Mouse (Mus musculus) layer of hippocampus, adult 9-10 months (tissue): Measurements from ENCODE around the gene Klf4.
A peak's percentile ranks its signal among the peaks of the same experiment; 100 is the strongest.

ENCODE experiments used
- DNase-seq: peaks from one replicate; pipeline ENCODE4 v3.0.0; 2022; ENCODE audit warnings: low spot score

Gene Klf4

DNA sequence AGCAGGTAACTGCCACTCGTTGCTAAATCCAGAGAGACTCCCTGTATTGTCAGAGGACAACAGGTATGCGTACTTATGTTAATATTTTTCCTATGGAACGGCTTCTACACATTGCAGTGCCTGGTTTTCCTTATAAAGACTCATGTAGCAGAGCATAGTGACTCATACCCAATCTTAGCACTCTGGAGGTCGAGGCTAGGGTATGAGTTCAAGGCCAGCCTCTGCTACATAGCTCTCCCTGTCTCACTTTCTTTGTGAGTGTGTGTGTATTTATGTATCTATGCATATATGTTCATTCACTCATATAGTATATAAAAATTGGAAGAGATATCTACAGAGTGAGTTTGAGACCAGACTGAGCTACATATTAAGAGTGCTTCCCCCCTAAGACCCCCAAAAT lies 8.3 kb downstream of the Klf4 start:
- DNase-seq, result no peak

- no peak for DNase-seq
Measured at GRCm38 (mm10) chr4:55517438-55517837, 14.8 kb downstream of the Klf4 start.

DNA sequence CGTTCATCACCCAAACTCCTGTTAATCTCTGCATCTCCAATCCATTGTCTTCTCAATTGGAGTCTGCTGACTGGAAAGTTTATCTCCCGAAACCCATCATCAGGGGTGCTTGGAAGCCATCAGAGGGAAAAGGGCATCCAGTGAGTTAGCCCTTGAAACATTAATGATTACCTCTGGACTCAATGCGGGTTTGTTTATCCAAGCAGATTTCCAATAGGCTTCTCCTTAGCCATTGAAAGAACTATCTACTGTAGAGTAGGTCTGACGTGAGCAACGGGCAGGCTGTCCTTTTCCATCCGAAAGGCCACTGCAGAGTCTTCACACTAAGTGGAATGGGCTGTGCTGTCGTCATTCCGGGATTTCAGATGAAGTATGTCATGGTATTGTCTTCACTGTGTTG lies 16.2 kb downstream of the Klf4 start:
- no peak for DNase-seq

DNA sequence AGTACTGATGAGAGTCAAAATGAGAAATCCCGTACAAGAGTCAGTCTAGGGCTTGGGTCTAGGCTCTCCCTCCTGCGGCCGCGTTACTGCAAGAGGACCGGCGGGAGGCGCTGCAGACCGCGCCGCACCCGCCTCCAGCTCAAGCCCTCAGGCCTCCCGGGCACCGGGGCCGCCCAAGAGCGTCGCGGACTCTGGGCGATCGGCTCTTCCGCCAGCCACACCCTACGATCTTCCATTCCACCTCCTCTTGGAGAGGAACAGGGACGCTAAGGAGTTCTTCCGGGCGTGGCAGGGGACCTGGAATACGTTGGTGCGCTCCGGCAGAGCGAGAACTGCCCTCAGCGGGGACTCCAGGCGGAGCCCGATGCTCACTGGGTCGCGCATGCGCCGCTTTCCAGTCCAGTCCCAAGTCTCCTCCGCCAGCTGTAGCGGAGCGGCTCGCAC lies 17.5 kb downstream of the Klf4 start:
- DNase-seq, result no peak

DNA sequence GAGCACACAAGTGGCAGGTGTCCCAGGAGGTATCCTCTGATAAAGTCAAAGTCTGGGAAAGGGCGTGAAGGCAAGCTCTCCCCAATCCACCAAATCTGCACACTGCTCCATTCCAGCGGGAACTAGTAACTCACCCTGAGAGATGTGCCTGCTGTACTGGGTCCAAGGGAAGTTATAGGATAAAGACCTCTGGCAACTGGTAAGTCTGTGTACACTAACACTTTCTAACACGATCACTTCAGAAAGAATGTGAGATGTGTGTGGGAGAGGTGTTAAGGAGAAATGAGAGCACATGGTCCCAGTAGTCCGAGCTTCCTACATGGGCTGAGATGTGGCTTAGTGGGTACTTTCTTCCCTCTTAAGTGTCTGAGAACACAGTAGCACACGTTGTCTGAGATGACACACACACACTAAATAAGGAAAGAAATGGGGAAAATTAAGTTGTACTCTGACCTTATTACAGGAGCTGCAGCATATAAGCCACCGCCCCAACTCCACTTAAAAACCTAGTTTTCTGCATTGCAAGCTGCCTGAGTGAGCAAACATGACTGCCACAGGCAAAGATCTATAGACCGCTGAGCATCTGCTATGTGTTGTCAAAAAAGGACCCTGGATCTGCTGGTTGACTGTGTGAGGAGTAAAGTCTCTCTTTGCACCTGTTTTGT lies 18.5 kb downstream of the Klf4 start:
- DNase-seq, result no peak

DNA sequence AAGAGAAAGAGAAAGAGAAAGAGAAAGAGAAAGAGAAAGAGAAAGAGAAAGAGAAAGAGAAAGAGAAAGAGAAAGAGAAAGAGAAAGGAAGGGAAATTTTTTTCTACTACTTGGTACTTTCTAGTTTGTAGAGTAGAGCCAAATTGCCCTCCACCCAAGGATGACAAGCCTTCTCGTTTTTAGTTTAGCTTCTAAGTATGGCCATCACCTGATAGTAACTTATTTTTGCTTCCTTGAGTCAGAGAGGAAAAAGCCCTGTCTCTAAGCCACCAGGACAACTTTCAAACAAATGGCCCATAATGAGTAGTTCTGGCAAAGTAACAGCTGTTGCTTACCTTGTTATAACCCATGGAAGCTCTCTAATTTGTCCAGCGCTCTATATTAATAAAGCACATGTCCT lies 20.9 kb downstream of the Klf4 start:
- DNase-seq, result no peak

GRCm38 (mm10) chr4:55508712-55509111 lies 23.6 kb downstream of the Klf4 start:
- DNase-seq, result no peak

DNA sequence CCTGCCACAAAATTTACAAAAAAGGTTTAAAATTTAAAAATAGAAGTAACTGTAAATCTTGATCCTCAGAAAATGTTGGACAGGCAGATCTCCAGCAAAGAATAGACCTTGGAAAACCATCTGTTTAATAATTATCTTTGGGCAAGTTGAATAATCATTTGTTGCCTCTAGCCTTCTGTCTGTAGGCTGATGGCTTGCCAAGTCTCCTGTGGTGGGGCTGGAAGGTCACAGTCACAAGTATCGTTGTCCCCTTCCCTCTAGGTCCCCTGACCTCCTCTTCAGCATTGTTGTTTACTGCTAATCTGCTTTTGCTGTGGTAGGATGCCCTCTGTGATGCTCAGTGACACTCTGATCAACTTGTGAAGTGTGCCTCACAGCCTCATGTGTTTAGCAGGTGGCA lies 33.6 kb downstream of the Klf4 start:
- no peak for DNase-seq

GRCm38 (mm10) chr4:55496416-55496815 lies 35.9 kb downstream of the Klf4 start:
- DNase-seq, result no peak

- DNase-seq, result no peak
Measured at GRCm38 (mm10) chr4:55493261-55493660, 39.0 kb downstream of the Klf4 start.

- no peak for DNase-seq
Measured at GRCm38 (mm10) chr4:55489328-55489727, 42.9 kb downstream of the Klf4 start.

DNA sequence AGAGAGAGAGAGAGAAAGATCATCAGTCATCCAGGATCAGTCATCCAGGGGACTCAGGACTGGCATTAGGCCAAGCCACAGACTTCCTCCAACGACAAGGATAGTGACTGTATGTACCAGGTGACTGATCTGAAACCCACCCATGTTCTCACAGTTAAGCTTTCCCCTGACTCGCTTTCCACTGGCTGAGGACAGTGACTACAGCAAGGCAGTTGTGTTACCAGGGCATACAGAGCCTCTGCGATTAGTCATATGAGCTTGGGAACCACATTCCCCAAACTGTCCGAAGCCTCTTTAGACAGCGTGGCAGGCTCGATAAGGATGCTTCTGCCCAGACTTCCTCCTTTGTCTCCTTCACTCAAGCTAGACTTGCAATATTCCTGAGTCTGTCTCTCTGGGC lies 43.7 kb downstream of the Klf4 start:
- no peak for DNase-seq

- DNase-seq, result peak; percentile 55
Measured at GRCm38 (mm10) chr4:55480322-55480767, 51.9 kb downstream of the Klf4 start.

GRCm38 (mm10) chr4:55478333-55478732 lies 53.9 kb downstream of the Klf4 start:
- DNase-seq, result no peak

DNA sequence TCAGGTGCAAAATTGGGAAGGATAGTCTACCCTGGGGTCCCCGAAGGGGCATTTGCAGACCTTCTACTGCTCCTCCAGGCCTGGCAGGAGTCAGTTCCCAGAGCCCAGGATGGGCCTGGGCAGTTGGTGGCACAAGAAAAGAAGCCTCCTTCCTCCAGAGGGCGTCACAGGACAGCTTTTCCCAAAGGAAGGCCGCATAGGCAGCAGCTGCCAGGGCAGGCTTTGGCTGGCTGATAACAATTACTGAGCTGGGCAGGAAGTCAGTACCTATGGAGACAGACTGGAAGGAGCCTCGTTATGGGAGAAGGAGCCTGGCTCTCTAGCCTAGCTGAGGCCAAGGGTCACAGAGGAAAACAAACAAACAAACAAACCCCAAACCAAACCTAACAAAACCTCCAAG lies 54.3 kb downstream of the Klf4 start:
- no peak for DNase-seq

DNA sequence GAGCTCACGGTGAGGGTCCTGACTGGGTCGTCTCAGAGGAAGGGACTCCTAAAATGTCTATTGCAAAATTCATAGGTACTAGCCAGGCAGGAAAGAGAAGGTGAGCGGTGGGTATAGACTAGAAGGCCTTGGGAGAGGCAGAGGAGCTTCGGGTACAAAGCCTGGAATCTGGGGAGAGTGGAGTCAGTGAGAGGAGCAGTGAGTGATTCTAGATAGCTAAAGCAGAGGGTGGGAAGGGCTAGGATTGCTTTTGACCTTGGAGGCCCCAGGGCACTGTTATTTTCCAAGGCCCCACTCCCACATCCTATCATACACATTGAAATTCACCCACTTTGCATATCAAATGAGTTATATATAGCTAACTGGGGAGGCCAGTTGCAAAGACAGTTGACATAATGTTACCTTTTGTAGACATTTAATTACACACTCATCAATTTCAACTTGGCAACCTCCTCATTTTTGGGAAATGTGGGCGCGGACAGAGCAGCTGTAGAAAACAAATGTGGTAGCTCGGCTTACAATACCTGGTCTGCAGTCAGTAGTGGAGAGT lies 55.0 kb downstream of the Klf4 start:
- DNase-seq, result no peak
